Mouse (Mus musculus): ENCODE data around the gene Gm7544.
"Not testable (repeated sequence)": the region's sequence is repeated elsewhere in the genome, so short reads cannot be mapped to it uniquely, and the experiment has no call there.

GRCm38 (mm10) chr1:82942505-82942904 lies 13.3 kb downstream of the Gm7544 start:
- not testable (repeated sequence) for TF ChIP-seq CTCF (IDR thresholded peaks at IDR 0.05; ENCODE audit: borderline replicate concordance, extremely low read depth, insufficient read depth, insufficient read length); POLR2A (IDR thresholded peaks at IDR 0.05; ENCODE audit: borderline replicate concordance, extremely low read depth, insufficient read depth, insufficient read length, poor library complexity, severe bottlenecking)
